Comparison of ENCODE assay signal across 8 mouse cellular contexts in genomic region chr5:118981046-118981445, GRCm38 (mm10).
DNase-seq lines count a peak whose midpoint lies in the region; ATAC-seq lines count a peak whose summit lies in the region.

No protein-coding gene starts in this region.

- peak overlapping the region; percentile 69 for H3K27ac ChIP-seq in forebrain, embryonic 10.5 days
- H3K27ac ChIP-seq in forebrain, embryonic 15.5 days (replicated peaks) = no peak overlapping the region
- peak overlapping the region; percentile 88 for H3K27ac ChIP-seq in brown adipose tissue, adult 24 weeks (replicated peaks; ENCODE audit: low read depth, low read length)
- H3K27ac ChIP-seq in heart, embryonic 16.5 days (ENCODE audit: low read length) = no peak overlapping the region
- no peak overlapping the region for H3K27ac ChIP-seq in limb, embryonic 12.5 days

- no peaks in the 10 kb centered on the region for H3K36me3 ChIP-seq in forebrain, embryonic 10.5 days (replicated peaks)
- H3K36me3 ChIP-seq in forebrain, embryonic 15.5 days = no peaks in the 10 kb centered on the region
- no peaks in the 10 kb centered on the region for H3K36me3 ChIP-seq in heart, embryonic 16.5 days (ENCODE audit: control insufficient read depth, insufficient read depth)
- H3K36me3 ChIP-seq in limb, embryonic 12.5 days = no peaks in the 10 kb centered on the region

- no peak overlapping the region for H3K4me2 ChIP-seq in forebrain, embryonic 15.5 days (replicated peaks)
- H3K4me2 ChIP-seq in heart, embryonic 16.5 days (ENCODE audit: low read depth, low read length) = no peak overlapping the region
- peak overlapping the region; percentile 19; the same call in 1 of the 2 replicates for H3K4me2 ChIP-seq in limb, embryonic 12.5 days

- no peak for ATAC-seq in forebrain, embryonic 15.5 days (replicated peaks)
- ATAC-seq in heart, embryonic 16.5 days (replicated peaks; ENCODE audit: extremely low read depth, insufficient read depth, low FRiP score) = peak; percentile 49; the same call in 1 of the 2 replicates
- ATAC-seq in limb, embryonic 12.5 days (ENCODE audit: insufficient number of reproducible peaks, insufficient read depth, low FRiP score, low TSS enrichment, low read depth) = no peak
- ATAC-seq in megakaryocyte-erythroid progenitor cell, adult 5-6 weeks (replicated peaks; ENCODE audit: low FRiP score, low TSS enrichment, poor library complexity, severe bottlenecking) = no peak
- no peak for ATAC-seq in megakaryocyte progenitor cell, adult 5-6 weeks (replicated peaks; ENCODE audit: poor library complexity)

- H3K4me1 ChIP-seq in forebrain, embryonic 10.5 days = peaks cover 8% of the 10 kb centered on the region
- H3K4me1 ChIP-seq in forebrain, embryonic 15.5 days = 0 out of 2 replicates have a peak, but pooled peaks cover 3% of the 10 kb centered on the region
- peaks cover 15% of the 10 kb centered on the region; the same call in 1 of the 2 replicates for H3K4me1 ChIP-seq in brown adipose tissue, adult 24 weeks (ENCODE audit: control insufficient read depth, insufficient read depth, insufficient read length, low read length)
- no peaks in the 10 kb centered on the region for H3K4me1 ChIP-seq in heart, embryonic 16.5 days (ENCODE audit: control insufficient read depth, insufficient read depth, low read length)
- H3K4me1 ChIP-seq in limb, embryonic 12.5 days (replicated peaks) = peaks cover 6% of the 10 kb centered on the region

- DNase-seq in forebrain, embryonic 10.5 days (ENCODE audit: extremely low spot score, low spot score) = peak; percentile 21
- DNase-seq in ovary, adult 18-20 months (ENCODE audit: low spot score) = no peak

- H3K4me3 ChIP-seq in forebrain, embryonic 10.5 days = no peak overlapping the region
- no peak overlapping the region for H3K4me3 ChIP-seq in forebrain, embryonic 15.5 days
- no peak overlapping the region for H3K4me3 ChIP-seq in brown adipose tissue, adult 24 weeks (ENCODE audit: insufficient read depth, low read depth, low read length)
- no peak overlapping the region for H3K4me3 ChIP-seq in heart, embryonic 16.5 days (ENCODE audit: low read length)
- no peak overlapping the region for H3K4me3 ChIP-seq in limb, embryonic 12.5 days (replicated peaks)

- no peaks in the 10 kb centered on the region for H3K9me3 ChIP-seq in forebrain, embryonic 10.5 days
- H3K9me3 ChIP-seq in forebrain, embryonic 15.5 days = no peaks in the 10 kb centered on the region
- H3K9me3 ChIP-seq in heart, embryonic 16.5 days (replicated peaks; ENCODE audit: control insufficient read depth, low read length) = no peaks in the 10 kb centered on the region
- no peaks in the 10 kb centered on the region for H3K9me3 ChIP-seq in limb, embryonic 12.5 days

- peaks cover 36% of the 10 kb centered on the region for H3K27me3 ChIP-seq in forebrain, embryonic 10.5 days (ENCODE audit: poor library complexity, severe bottlenecking)
- no peaks in the 10 kb centered on the region for H3K27me3 ChIP-seq in forebrain, embryonic 15.5 days
- H3K27me3 ChIP-seq in heart, embryonic 16.5 days (ENCODE audit: control insufficient read depth, insufficient read depth, low read length) = peaks cover 9% of the 10 kb centered on the region
- peaks cover 52% of the 10 kb centered on the region for H3K27me3 ChIP-seq in limb, embryonic 12.5 days

- no peak overlapping the region for H3K9ac ChIP-seq in forebrain, embryonic 15.5 days (replicated peaks)
- H3K9ac ChIP-seq in heart, embryonic 16.5 days (ENCODE audit: low read length) = peak overlapping the region; percentile 15; the same call in 1 of the 2 replicates
- no peak overlapping the region; the same call in 1 of the 2 replicates for H3K9ac ChIP-seq in limb, embryonic 12.5 days (replicated peaks)

- 32% methylated on average over 16 of the region's 16 CpGs for WGBS in forebrain, embryonic 10.5 days
- 10% methylated on average over 16 of the region's 16 CpGs for WGBS in forebrain, embryonic 15.5 days
- WGBS in heart, embryonic 16.5 days = 25% methylated on average over 16 of the region's 16 CpGs
- 19% methylated on average over 16 of the region's 16 CpGs for WGBS in limb, embryonic 12.5 days

Comparison
In these comparisons a context has a peak if more than half of its experiments do, and no peak if none do; other contexts are left out.
1. H3K27ac ChIP-seq: peak in forebrain, embryonic 10.5 days (single experiment) and brown adipose tissue, adult 24 weeks (single experiment); none in forebrain, embryonic 15.5 days (single experiment), heart, embryonic 16.5 days (single experiment) and limb, embryonic 12.5 days (single experiment).